Mouse (Mus musculus) gastrocnemius, adult 2 months (tissue): Measurements from ENCODE around the gene Syn3. TPM values are rescaled to one million over a fixed set of nuclear protein-coding genes. Genes with fewer than 3 reads are reported as not detected.

Experiments used
- DNase-seq: peaks from one replicate; pipeline ENCODE4 v3.0.0; 2022
- H3K27ac ChIP-seq: fragments of 200-600 bp; 2 replicates; pipeline ENCODE4 v1.8.1; 2022; ENCODE audit warnings: mild to moderate bottlenecking
- H3K4me3 ChIP-seq: fragments of 200-600 bp; 2 replicates; pipeline ENCODE4 v1.8.1; 2022; ENCODE audit warnings: mild to moderate bottlenecking, moderate library complexity
- CTCF ChIP-seq: fragments of 200-600 bp; IDR thresholded peaks from 2 replicates; pipeline ENCODE4 v1.8.1; 2022; ENCODE audit warnings: antibody characterized with exemption, mild to moderate bottlenecking, moderate library complexity
- intact Hi-C: fragments of 180-260 bp; cut with DNase I; formaldehyde crosslinking; loops from one replicate; pipeline ENCODE4 v1.15.1; 2025
- total RNA-seq, 2 experiments: library from RNA; stranded (reverse); gene quantifications; 2 replicates each; pipeline ENCODE4 v1.2.3; 2021

Syn3 gene
- total RNA-seq, 2 experiments from 2014 or later, result 0.28 TPM

- Histone ChIP-seq H3K4me3 (peak overlapping the region; percentile 100), H3K27ac (peak overlapping the region; percentile 94)
- no peak for TF ChIP-seq CTCF
- DNase-seq, result no peak
- intact Hi-C loops, result loop anchor here (2.0 to 5.0 kb wide), 3 partner anchors 64 to 443 kb away; partner anchors contain the start of gene Rtcb
These were observed 477.3 kb downstream of the Syn3 start for GRCm38 (mm10) chr10:86021408-86021748.

GRCm38 (mm10) chr10:86018813-86019212, 479.9 kb downstream of the Syn3 start:
- Histone ChIP-seq H3K27ac (no peak overlapping the region), H3K4me3 (no peak overlapping the region)
- TF ChIP-seq CTCF, result no peak
- intact Hi-C loops, result no loop called here
- no peak for DNase-seq

- no peak for DNase-seq
- no peak overlapping the region for H3K4me3 ChIP-seq
- TF ChIP-seq CTCF, result no peak
- H3K27ac ChIP-seq, result no peak overlapping the region
- intact Hi-C loops, result no loop called here
These were observed 480.9 kb downstream of the Syn3 start for GRCm38 (mm10) chr10:86017781-86018180.

GRCm38 (mm10) chr10:86011781-86012180, 486.9 kb downstream of the Syn3 start, which contains the start of gene Bpifc:
TSS of gene Bpifc (minus strand) at chr10:86011895.
- intact Hi-C loops, result no loop called here
- no peak for DNase-seq
- H3K4me3 ChIP-seq, result no peak within 1 kb of the TSS
- H3K27ac ChIP-seq, result no peak within 1 kb of the TSS
- TF ChIP-seq CTCF, result no peak

- intact Hi-C loops, result no loop called here
- Histone ChIP-seq H3K4me3 (no peak overlapping the region), H3K27ac (no peak overlapping the region)
- TF ChIP-seq CTCF, result no peak
- DNase-seq, result no peak
These were observed 487.5 kb downstream of the Syn3 start for GRCm38 (mm10) chr10:86011172-86011571.

GRCm38 (mm10) chr10:86010636-86011035, 488.1 kb downstream of the Syn3 start:
- no peak overlapping the region for H3K27ac ChIP-seq
- no peak overlapping the region for H3K4me3 ChIP-seq
- no peak for DNase-seq
- TF ChIP-seq CTCF, result no peak
- intact Hi-C loops, result no loop called here

- Histone ChIP-seq H3K4me3 (no peak overlapping the region), H3K27ac (no peak overlapping the region)
- no peak for TF ChIP-seq CTCF
- intact Hi-C loops, result no loop called here
- DNase-seq, result no peak
These were observed 489.0 kb downstream of the Syn3 start for GRCm38 (mm10) chr10:86009688-86010087.

- TF ChIP-seq CTCF, result no peak
- Histone ChIP-seq H3K27ac (no peak overlapping the region), H3K4me3 (no peak overlapping the region)
- no peak for DNase-seq
- intact Hi-C loops, result no loop called here
These were observed 492.2 kb downstream of the Syn3 start for GRCm38 (mm10) chr10:86006455-86006854.

Other genes starting within 250 kb of the Syn3 start
- gene Timp3, start 198.5 kb downstream of the Syn3 start, total RNA-seq, result 10 to 100 TPM; 71.5 to 81.6 TPM
- gene Hsp90b1, start 206.6 kb upstream of the Syn3 start, total RNA-seq, result 100 to 1,000 TPM; 108 to 149 TPM
- 1 to 10 TPM; 2.3 to 2.5 TPM for gene Ttc41, start 206.9 kb upstream of the Syn3 start, total RNA-seq